Mouse (Mus musculus) lung, postnatal 0 days (tissue): ENCODE data around the gene Slc2a6. TPM values are rescaled to one million over a fixed set of nuclear protein-coding genes. Genes with fewer than 3 reads are reported as not detected.
A peak's percentile ranks its signal among the peaks of the same experiment; 100 is the strongest.

Experiments
- ATAC-seq: fragments of 200-750 bp; cut with Nextera tagmentation; 2 replicates; pipeline ENCODE4 v1.8.0; 2017; ENCODE audit warnings: moderate library complexity
- DNase-seq: peaks from one replicate; pipeline ENCODE4 v3.0.0-alpha.2; 2016; ENCODE audit warnings: low spot score
- H3K27ac ChIP-seq: fragments of 300-500 bp; sonication (generic); 2 replicates; pipeline ENCODE4 v1.5.1; 2014; ENCODE audit warnings: antibody characterized with exemption, mild to moderate bottlenecking, low read length, mixed read lengths
- H3K27me3 ChIP-seq: fragments of 300-500 bp; sonication (generic); replicated peaks from 2 replicates; pipeline ENCODE4 v1.6.1; 2014; ENCODE audit warnings: low read length, mixed read lengths; ENCODE audit not compliant: insufficient read depth
- H3K36me3 ChIP-seq: fragments of 300-500 bp; sonication (generic); 2 replicates; pipeline ENCODE4 v1.6.1; 2014; ENCODE audit warnings: low read length, mixed read lengths; ENCODE audit not compliant: insufficient read depth
- H3K4me1 ChIP-seq: fragments of 300-500 bp; sonication (generic); 2 replicates; pipeline ENCODE4 v1.6.1; 2014; ENCODE audit warnings: antibody characterized with exemption, low read depth, low read length, mixed read lengths; ENCODE audit not compliant: insufficient read depth
- H3K4me2 ChIP-seq: fragments of 300-500 bp; sonication (generic); replicated peaks from 2 replicates; pipeline ENCODE4 v1.6.1; 2014; ENCODE audit warnings: low read depth, mild to moderate bottlenecking, low read length, moderate library complexity, mixed read lengths
- H3K4me3 ChIP-seq: fragments of 300-500 bp; sonication (generic); 2 replicates; pipeline ENCODE4 v1.5.1; 2014; ENCODE audit warnings: low read depth, low read length
- H3K9ac ChIP-seq: fragments of 300-500 bp; sonication (generic); replicated peaks from 2 replicates; pipeline ENCODE4 v1.6.1; 2014; ENCODE audit warnings: low read depth, mild to moderate bottlenecking
- H3K9me3 ChIP-seq: fragments of 300-500 bp; sonication (generic); 2 replicates; pipeline ENCODE4 v1.6.1; 2016; ENCODE audit warnings: low read length, mixed read lengths
- CTCF ChIP-seq: IDR thresholded peaks from 2 replicates; pipeline ENCODE4 v1.5.1; 2016; ENCODE audit warnings: antibody characterized with exemption, mild to moderate bottlenecking
- EP300 ChIP-seq: IDR thresholded peaks from 2 replicates; pipeline ENCODE4 v1.6.1; 2016; ENCODE audit warnings: antibody characterized with exemption, mild to moderate bottlenecking, control low read depth
- WGBS: fragments of 180-500 bp; shearing (Covaris S2); extraction: QIAGEN DNeasy Blood & Tissue Kit; methylation state at CpG from one replicate; pipeline ENCODE4 v1.1.7; 2014; 5-methylcytosine and 5-hydroxymethylcytosine counted together
- polyA plus RNA-seq: library from polyadenylated mRNA; unstranded; fragments of >200 nt; fragmentation: Nextera tagmentation; extraction: Ambion mirVana; gene quantifications from 2 replicates; pipeline ENCODE4 v1.2.1, GENCODE M21; 2015

The Slc2a6 gene
- polyA plus RNA-seq, 1 experiment from 2014 or later, result 1.3 TPM

GRCm38 (mm10) chr2:27058251-27058650 lies 30.5 kb upstream of the Slc2a6 start:
- no peak overlapping the region for H3K9ac ChIP-seq
- H3K4me1 ChIP-seq, result peaks cover 18% of the 10 kb centered on the region; the same call in 1 of the 2 replicates
- H3K27ac ChIP-seq, result no peak overlapping the region
- H3K4me3 ChIP-seq, result no peak overlapping the region
- DNase-seq (no peak), ATAC-seq (no peak)
- 43% methylated on average over 4 of the region's 4 CpGs for WGBS
- H3K4me2 ChIP-seq, result no peak overlapping the region
- H3K27me3 ChIP-seq, result no peaks in the 10 kb centered on the region
- H3K9me3 ChIP-seq, result no peaks in the 10 kb centered on the region
- H3K36me3 ChIP-seq, result no peaks in the 10 kb centered on the region
- TF ChIP-seq CTCF, result no peak
- no peak for TF ChIP-seq EP300

GRCm38 (mm10) chr2:27049408-27049807 lies 21.6 kb upstream of the Slc2a6 start:
- Histone ChIP-seq H3K9ac (no peak overlapping the region), H3K36me3 (no peaks in the 10 kb centered on the region), H3K27me3 (no peaks in the 10 kb centered on the region), H3K9me3 (no peaks in the 10 kb centered on the region), H3K27ac (no peak overlapping the region), H3K4me3 (no peak overlapping the region), H3K4me2 (no peak overlapping the region), H3K4me1 (no peaks in the 10 kb centered on the region)
- DNase-seq, result peak; percentile 65
- WGBS, result 47% methylated on average over 6 of the region's 6 CpGs
- peak; percentile 34 for ATAC-seq
- TF ChIP-seq CTCF (no peak), EP300 (no peak)

- H3K27me3 ChIP-seq, result no peaks in the 10 kb centered on the region
- ATAC-seq (peak; percentile 91), DNase-seq (peak; percentile 93)
- no peaks in the 10 kb centered on the region for H3K36me3 ChIP-seq
- no peaks in the 10 kb centered on the region for H3K9me3 ChIP-seq
- TF ChIP-seq EP300, result peak; percentile 94
- TF ChIP-seq CTCF, result 0 out of 2 replicates have a peak, but pooled peaks have one; percentile 6
- no peak overlapping the region for H3K4me3 ChIP-seq
- no peaks in the 10 kb centered on the region for H3K4me1 ChIP-seq
- H3K27ac ChIP-seq, result peak overlapping the region; percentile 91
- H3K9ac ChIP-seq, result no peak overlapping the region
- 54% methylated on average over 8 of the region's 8 CpGs for WGBS
- H3K4me2 ChIP-seq, result no peak overlapping the region
These were observed 18.4 kb upstream of the Slc2a6 start for GRCm38 (mm10) chr2:27045979-27046770.

- no peak for ATAC-seq
- 60% methylated on average over 3 of the region's 3 CpGs for WGBS
These were observed 16.8 kb upstream of the Slc2a6 start for GRCm38 (mm10) chr2:27044641-27045040.

GRCm38 (mm10) chr2:27044166-27044565 lies 16.4 kb upstream of the Slc2a6 start:
- no peaks in the 10 kb centered on the region for H3K27me3 ChIP-seq
- 52% methylated on average over 4 of the region's 4 CpGs for WGBS
- peak; percentile 46 for DNase-seq
- H3K27ac ChIP-seq, result peak overlapping the region; percentile 38; the same call in 1 of the 2 replicates
- H3K4me1 ChIP-seq, result no peaks in the 10 kb centered on the region
- H3K9ac ChIP-seq, result no peak overlapping the region
- no peak for TF ChIP-seq EP300
- no peak for TF ChIP-seq CTCF
- no peak overlapping the region for H3K4me2 ChIP-seq
- no peak overlapping the region for H3K4me3 ChIP-seq
- H3K36me3 ChIP-seq, result no peaks in the 10 kb centered on the region
- no peaks in the 10 kb centered on the region for H3K9me3 ChIP-seq
- ATAC-seq, result peak; percentile 6; the same call in 1 of the 2 replicates

More at GRCm38 (mm10) chr2:27044641-27045040, 16.8 kb upstream of the Slc2a6 start:
- Histone ChIP-seq H3K36me3 (no peaks in the 10 kb centered on the region), H3K9me3 (no peaks in the 10 kb centered on the region), H3K4me3 (no peak overlapping the region), H3K9ac (no peak overlapping the region), H3K27me3 (no peaks in the 10 kb centered on the region), H3K4me2 (no peak overlapping the region), H3K4me1 (no peaks in the 10 kb centered on the region), H3K27ac (0 out of 2 replicates have a peak overlapping the region, but pooled peaks have one; percentile 38)
- DNase-seq, result no peak
- no peak for TF ChIP-seq CTCF

- 27% methylated on average over 3 of the region's 3 CpGs for WGBS
These were observed 15.7 kb upstream of the Slc2a6 start for GRCm38 (mm10) chr2:27043461-27043860.

More at GRCm38 (mm10) chr2:27043461-27043860, 15.7 kb upstream of the Slc2a6 start:
- peak; percentile 96 for TF ChIP-seq CTCF
- no peak for TF ChIP-seq EP300
- Histone ChIP-seq H3K9ac (no peak overlapping the region), H3K27ac (0 out of 2 replicates have a peak overlapping the region, but pooled peaks have one; percentile 38), H3K9me3 (no peaks in the 10 kb centered on the region), H3K36me3 (no peaks in the 10 kb centered on the region), H3K4me1 (no peaks in the 10 kb centered on the region), H3K27me3 (no peaks in the 10 kb centered on the region), H3K4me3 (no peak overlapping the region), H3K4me2 (no peak overlapping the region)
- ATAC-seq, result peak; percentile 78
- DNase-seq, result peak; percentile 89
